Mouse (Mus musculus) spleen, adult 10 weeks (tissue): ENCODE measurements around the gene Rnf121. TPM values are rescaled to one million over a fixed set of nuclear protein-coding genes. Genes with fewer than 3 reads are reported as not detected.

Experiments used
- polyA plus RNA-seq: library from polyadenylated mRNA; stranded (reverse); fragments of 350-450 nt; fragmentation: Illumina TruSeq; extraction: RNeasy Lipid Tissue Mini Kit (QIAGEN cat#74804); gene quantifications from one replicate; pipeline ENCODE4 v1.2.3, GENCODE M21; 2015; ENCODE audit warnings: low replicate concordance; ENCODE audit not compliant: insufficient read depth

Gene Rnf121
- polyA plus RNA-seq = 23.6 TPM

DNA sequence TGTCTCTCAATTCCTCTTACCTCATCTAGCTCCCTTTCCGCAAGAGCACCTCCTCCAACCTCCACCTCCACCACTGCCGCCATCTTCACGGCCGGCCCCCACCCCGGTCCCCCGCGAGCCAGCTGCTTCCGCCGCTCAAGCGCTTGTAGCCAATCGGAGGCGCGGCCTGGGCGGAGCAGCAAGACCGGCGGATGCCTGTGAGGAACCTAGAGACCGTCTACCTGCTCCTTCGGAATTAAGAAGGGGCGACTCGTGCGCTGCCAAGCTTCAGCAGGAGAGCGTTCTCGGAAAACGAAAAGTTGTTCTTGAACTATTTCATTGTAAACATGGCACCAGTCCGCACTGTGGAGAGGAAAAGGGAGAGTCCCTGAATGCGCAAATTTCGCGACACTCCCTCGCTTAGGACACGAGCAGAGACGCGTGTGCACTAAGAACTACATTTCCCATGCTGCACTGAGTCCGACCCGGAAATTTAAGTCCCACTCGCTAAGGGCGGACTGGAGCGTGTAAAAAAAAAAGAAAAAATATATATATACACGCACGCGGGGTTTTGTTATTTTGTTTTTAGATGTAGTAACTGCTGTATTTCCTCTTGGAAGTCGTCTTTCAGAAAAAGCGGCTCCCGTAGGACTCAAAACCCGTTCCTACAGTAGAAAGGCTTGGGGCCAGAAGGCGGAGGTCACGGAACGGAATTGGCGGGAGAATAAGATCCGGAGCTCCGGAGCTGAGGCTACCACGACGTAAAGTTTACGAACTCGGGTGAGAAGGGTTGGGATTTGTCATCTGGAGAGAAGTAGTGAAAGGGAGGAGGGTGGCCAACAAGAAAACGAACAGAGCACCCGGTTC is at the start of gene Rnf121, which contains the start of the genes Xndc1 and Xntrpc:
TSS of gene Rnf121 (minus strand) at position 424 of the 846 bp plus-strand sequence.
TSS of gene Xndc1 (plus strand) at position 466 of the 846 bp plus-strand sequence.
TSS of gene Xntrpc (plus strand) at position 668 of the 846 bp plus-strand sequence.

GRCm38 (mm10) chr7:102109171-102109570 is 43.9 kb upstream of the Rnf121 start, which contains the start of gene Art5:
Gene Art5, minus strand, starts transcription at chr7:102109489.

GRCm38 (mm10) chr7:102101487-102101886 is 36.2 kb upstream of the Rnf121 start, which contains the start of gene Art1:
Gene Art1, plus strand, starts transcription at chr7:102101743.

GRCm38 (mm10) chr7:102082816-102083215 is 17.5 kb upstream of the Rnf121 start, which contains the start of gene Trpc2:
Gene Trpc2, plus strand, starts transcription at chr7:102083116.

DNA sequence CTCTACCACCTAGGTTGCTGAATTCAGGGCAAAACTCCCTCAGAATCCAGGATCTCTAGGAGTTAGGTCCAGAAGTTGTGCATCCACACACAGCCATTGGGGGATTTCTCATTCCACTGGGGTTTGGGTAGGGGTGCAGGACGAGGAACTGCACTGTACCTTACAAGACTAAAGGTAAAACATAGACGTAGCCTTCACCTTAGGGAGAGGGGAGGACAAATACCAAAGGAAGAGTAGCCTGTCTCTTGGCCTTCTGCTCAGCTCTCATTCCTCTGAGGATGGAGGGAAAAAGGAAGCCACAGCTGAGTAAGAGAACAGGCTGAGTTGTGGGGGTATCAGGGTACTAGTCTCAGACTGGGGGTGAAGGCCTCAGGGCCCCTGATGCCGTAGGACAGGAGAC is 46.7 kb downstream of the Rnf121 start, which contains the start of gene Il18bp:
TSS of gene Il18bp (minus strand) at position 101 of the 400 bp plus-strand sequence.

Other genes with a start within 250 kb of the Rnf121 start
- gene Phox2a, start 247.2 kb downstream of the Rnf121 start, polyA plus RNA-seq = not detected
- 22.2 TPM for gene Inppl1, start 227.2 kb downstream of the Rnf121 start, polyA plus RNA-seq
- gene Folr2, start 208.3 kb downstream of the Rnf121 start, polyA plus RNA-seq = 0.70 TPM
- 54.4 TPM for gene Anapc15, start 201.8 kb downstream of the Rnf121 start, polyA plus RNA-seq
- gene Folr1, start 194.7 kb downstream of the Rnf121 start, polyA plus RNA-seq = not detected
- 50.3 TPM for gene Lamtor1, start 159.6 kb downstream of the Rnf121 start, polyA plus RNA-seq
- gene Tomt, start 159.1 kb downstream of the Rnf121 start, polyA plus RNA-seq = not detected
- gene Lrrc51, start 131.6 kb downstream of the Rnf121 start, polyA plus RNA-seq = 3.0 TPM
- gene Numa1, start 131.4 kb downstream of the Rnf121 start, polyA plus RNA-seq = 165 TPM
- gene Il18bp, start 46.8 kb downstream of the Rnf121 start, polyA plus RNA-seq = 37.4 TPM
- gene Xndc1, start within 50 bp of the Rnf121 start, polyA plus RNA-seq = 54.1 TPM
- 1.5 TPM for gene Xntrpc, start 244 bp upstream of the Rnf121 start, polyA plus RNA-seq
- not detected for gene Trpc2, start 17.6 kb upstream of the Rnf121 start, polyA plus RNA-seq
- gene Art1, start 36.3 kb upstream of the Rnf121 start, polyA plus RNA-seq = not detected
- not detected for gene Art5, start 44.0 kb upstream of the Rnf121 start, polyA plus RNA-seq
- gene Chrna10, start 51.4 kb upstream of the Rnf121 start, polyA plus RNA-seq = not detected
- gene Nup98, start 144.7 kb upstream of the Rnf121 start, polyA plus RNA-seq = 47.2 TPM
- gene Pgap2, start 144.7 kb upstream of the Rnf121 start, polyA plus RNA-seq = 53.8 TPM
- 113 TPM for gene Rhog, start 190.6 kb upstream of the Rnf121 start, polyA plus RNA-seq
- gene Stim1, start 202.3 kb upstream of the Rnf121 start, polyA plus RNA-seq = 39.5 TPM